Mouse (Mus musculus) layer of hippocampus, adult 18-20 months (tissue): ENCODE results near the gene Hsf2. TPM values are rescaled to one million over a fixed set of nuclear protein-coding genes. Genes with fewer than 3 reads are reported as not detected.
"Not testable (repeated sequence)": the region's sequence is repeated elsewhere in the genome, so short reads cannot be mapped to it uniquely, and the experiment has no call there.

Experiments used
- DNase-seq, 2 experiments: peaks; one replicate each; pipeline ENCODE4 v3.0.0; 2022; ENCODE audit warnings: low spot score in 2 of 2
- total RNA-seq, 2 experiments: library from RNA; stranded (reverse); gene quantifications; 2 replicates each; pipeline ENCODE4 v1.2.3; 2021

The Hsf2 gene
- total RNA-seq, 2 experiments from 2014 or later = 30.2 to 31.3 TPM

DNA sequence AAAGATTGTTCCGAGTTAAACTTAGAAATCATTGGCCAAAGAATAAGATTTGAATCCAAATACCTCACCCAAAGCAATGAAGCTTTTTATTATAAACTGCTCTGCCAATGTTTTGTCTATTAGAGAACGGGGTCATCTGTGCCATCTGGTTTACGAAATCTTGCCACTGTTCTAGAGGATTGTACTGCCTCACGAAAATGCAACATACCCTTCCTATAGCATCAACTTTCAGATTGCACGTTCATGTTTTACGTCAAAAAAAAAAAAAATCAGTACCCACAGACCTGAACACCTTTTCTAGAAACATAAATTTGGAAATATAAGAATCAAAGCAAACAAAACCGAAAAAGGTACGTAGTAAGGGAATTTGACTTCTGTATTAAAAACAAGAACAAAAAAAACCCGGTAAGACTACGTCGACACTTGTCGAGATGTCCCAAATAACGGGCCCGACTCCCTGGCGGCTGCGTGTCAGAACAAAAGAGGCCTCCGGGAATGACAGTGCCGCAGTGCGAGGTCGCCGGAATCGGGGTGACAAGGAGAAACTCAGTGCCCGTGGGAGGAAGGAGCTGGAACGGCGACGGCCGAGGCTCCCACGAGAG lies 45.5 kb downstream of the Hsf2 start:
- DNase-seq = no peak

GRCm38 (mm10) chr10:57532218-57533101 lies 46.3 kb downstream of the Hsf2 start, which contains the start of gene Serinc1:
TSS of gene Serinc1 (minus strand) at chr10:57532530.
- DNase-seq = peak; percentile 93 to 97

DNA sequence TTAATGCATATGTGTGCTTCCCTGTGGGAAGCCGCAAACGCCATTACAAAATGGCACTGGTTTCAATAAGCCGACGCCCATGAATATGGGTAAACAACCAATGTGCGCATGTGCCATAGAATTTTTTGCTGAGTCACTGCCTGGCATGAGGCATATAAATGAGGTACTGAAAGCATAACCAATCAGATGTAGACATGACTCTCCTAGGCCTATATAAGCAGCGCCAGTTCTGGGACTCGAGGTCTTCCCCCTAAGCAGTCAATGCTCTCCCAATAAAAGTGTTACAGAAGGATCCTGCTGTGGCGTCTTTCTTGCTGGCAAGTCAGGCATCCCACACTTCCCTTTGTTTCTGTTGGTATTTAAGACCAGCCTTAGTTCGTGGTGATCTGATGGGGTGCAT lies 57.7 kb downstream of the Hsf2 start:
- DNase-seq = not testable (repeated sequence)

DNA sequence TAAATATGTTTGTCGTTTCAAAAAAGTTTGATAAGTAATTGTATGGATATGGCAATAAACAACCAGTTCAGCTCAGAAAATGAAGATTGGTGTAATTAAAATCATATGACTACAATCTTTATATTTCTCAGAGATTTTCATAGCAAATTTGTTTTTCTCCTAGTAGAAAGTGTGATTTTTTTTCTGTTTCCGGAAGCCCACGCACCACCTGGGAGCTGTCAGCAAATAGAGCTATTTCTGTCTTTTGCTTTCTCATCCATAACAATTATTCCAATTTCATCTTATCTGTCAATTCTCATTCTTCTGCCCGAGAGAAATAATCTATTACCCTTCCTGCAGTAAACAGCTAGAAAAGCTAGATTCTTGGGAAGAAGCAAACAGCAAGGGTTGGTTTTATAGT lies 63.4 kb downstream of the Hsf2 start:
- peak; percentile 21 to 87 for DNase-seq

- no peak for DNase-seq
Measured at GRCm38 (mm10) chr10:57553719-57554118, 67.5 kb downstream of the Hsf2 start.

DNA sequence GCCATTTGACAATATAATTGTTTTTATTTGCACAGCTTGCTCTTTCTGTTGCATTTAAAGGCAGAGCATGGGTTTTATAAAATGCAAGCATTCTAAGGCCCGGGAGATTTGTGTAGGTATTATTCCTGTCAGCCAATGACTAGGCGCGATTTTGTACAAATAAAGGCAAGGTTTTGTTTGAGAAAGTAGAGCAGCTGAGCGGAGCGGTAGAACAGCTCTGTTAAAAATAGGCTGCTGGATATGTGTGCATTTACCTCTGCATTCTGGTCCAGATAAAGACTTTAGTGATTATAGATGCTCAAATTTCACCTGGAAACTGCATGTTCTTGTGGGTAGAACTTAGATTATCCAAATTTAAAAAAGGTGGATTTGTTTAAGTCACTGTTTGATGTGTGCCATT lies 71.4 kb downstream of the Hsf2 start:
- DNase-seq = no peak

Other genes starting within 250 kb of the Hsf2 start
- gene Serinc1, start 46.1 kb downstream of the Hsf2 start, total RNA-seq = 100 to 1,000 TPM; 917 to 928 TPM
- 10 to 100 TPM; 13.0 to 14.0 TPM for gene Pkib, start 145.6 kb downstream of the Hsf2 start, total RNA-seq